Mouse (Mus musculus) E14TG2a.4 (cell line): ENCODE data around the gene Osgep.
"Not testable (repeated sequence)": the region's sequence is repeated elsewhere in the genome, so short reads cannot be mapped to it uniquely, and the experiment has no call there.

Experiments
- CTCF ChIP-seq: conservative IDR thresholded peaks from 2 replicates; pipeline ENCODE4 v1.5.1; 2014; ENCODE audit warnings: low read length
- POU5F1 ChIP-seq: IDR thresholded peaks from 2 replicates; pipeline ENCODE4 v1.6.1; 2014; ENCODE audit warnings: low read length, borderline replicate concordance

DNA sequence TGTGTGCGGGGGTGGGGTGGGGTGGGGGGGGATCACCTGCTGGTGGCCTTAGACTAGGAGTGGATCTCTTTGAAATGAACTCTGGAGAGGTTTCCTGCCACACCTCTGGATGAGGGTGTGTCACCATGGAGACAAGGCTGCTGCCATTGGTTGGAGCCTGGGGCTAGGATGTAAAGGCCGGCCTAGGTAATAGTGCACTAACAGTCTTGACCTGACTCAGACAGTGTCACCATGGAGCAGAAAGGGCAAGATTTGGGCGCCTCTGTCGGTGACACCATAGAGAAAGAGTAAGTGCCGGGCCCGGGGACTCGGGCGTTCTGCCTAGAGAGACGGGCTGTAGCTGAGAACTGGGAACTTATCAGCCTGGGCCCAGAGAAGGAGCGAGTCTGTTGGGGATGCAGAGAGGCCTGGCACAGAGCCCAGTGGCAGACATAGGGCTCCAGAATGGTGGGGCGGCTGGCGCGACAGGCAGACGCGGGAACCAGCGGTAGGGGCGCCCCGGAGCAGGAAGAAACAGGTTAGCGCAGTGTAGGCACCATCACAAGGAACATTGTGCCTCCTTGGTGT lies 31.3 kb upstream of the Osgep start, which contains the start of gene Pnp2:
- TF ChIP-seq CTCF, POU5F1: not testable (repeated sequence)
